ENCODE assay signal across 20 mouse cellular contexts in genomic region chr11:79530774-79531173, GRCm38 (mm10). TPM values are rescaled to one million over a fixed set of nuclear protein-coding genes. Genes with fewer than 3 reads are reported as not detected.
DNase-seq lines count a peak whose midpoint lies in the region; ATAC-seq lines count a peak whose summit lies in the region.
"Had no signal": no experiment of that assay in that cellular context is flagged by ENCODE, and none has a peak within 500 bp of the region (broad histone marks: within the 10 kb centered on the region; RNA-seq: fewer than 3 reads in every experiment).

No protein-coding gene starts in this region.

- peaks cover 14% of the 10 kb centered on the region for H3K36me3 ChIP-seq in megakaryocyte, embryonic 14.5 days (replicated peaks; ENCODE audit: low read length)
- no peaks in the 10 kb centered on the region for H3K36me3 ChIP-seq in liver, embryonic 15.5 days (replicated peaks)

- DNase-seq in gastrocnemius, adult 18-20 months (ENCODE audit: low spot score), result peak; percentile 50
- DNase-seq in gastrocnemius, adult 8-10 months (ENCODE audit: low spot score in 2 of 2), result no peak
- no peak for DNase-seq in urinary bladder, postnatal 10 days (ENCODE audit: low spot score)
- DNase-seq in adrenal gland, postnatal 4 days (ENCODE audit: low spot score in 2 of 2), result no peak
- DNase-seq: forebrain, postnatal 0 days; gastrocnemius, postnatal 36 days; kidney, adult 8-10 months; kidney, postnatal 25 days had no signal

- H3K9me3 ChIP-seq in megakaryocyte, embryonic 14.5 days, result no peaks in the 10 kb centered on the region
- no peaks in the 10 kb centered on the region for H3K9me3 ChIP-seq in liver, embryonic 15.5 days (replicated peaks)
- H3K9me3 ChIP-seq: neural tube, embryonic 12.5 days had no signal

- peak overlapping the region; percentile 34 for H3K4me2 ChIP-seq in liver, embryonic 15.5 days
- H3K4me2 ChIP-seq: neural tube, embryonic 12.5 days had no signal

- peak overlapping the region; percentile 82 for H3K4me3 ChIP-seq in megakaryocyte, embryonic 14.5 days (replicated peaks)
- H3K4me3 ChIP-seq in liver, embryonic 15.5 days (replicated peaks), result 0 out of 2 replicates have a peak overlapping the region, but pooled peaks have one; percentile 24
- H3K4me3 ChIP-seq: neural tube, embryonic 12.5 days had no signal

- no peak for ATAC-seq in megakaryocyte, adult 5-6 weeks (ENCODE audit: poor library complexity, severe bottlenecking)
- no peak for ATAC-seq in liver, embryonic 15.5 days (ENCODE audit: insufficient read depth)
- ATAC-seq: forebrain, postnatal 0 days; lung, postnatal 0 days had no signal

- peaks cover 89% of the 10 kb centered on the region for H3K4me1 ChIP-seq in megakaryocyte, embryonic 14.5 days
- peaks cover 33% of the 10 kb centered on the region for H3K4me1 ChIP-seq in liver, embryonic 15.5 days (replicated peaks)
- H3K4me1 ChIP-seq: neural tube, embryonic 12.5 days had no signal

- H3K27me3 ChIP-seq in megakaryocyte, embryonic 14.5 days (replicated peaks), result no peaks in the 10 kb centered on the region
- no peaks in the 10 kb centered on the region for H3K27me3 ChIP-seq in liver, embryonic 15.5 days
- H3K27me3 ChIP-seq: neural tube, embryonic 12.5 days had no signal

- 26% methylated on average over 11 of the region's 11 CpGs for WGBS in liver, embryonic 15.5 days (ENCODE audit: insufficient replicate concordance)

- no peak overlapping the region for H3K9ac ChIP-seq in liver, embryonic 15.5 days
- H3K9ac ChIP-seq: forebrain, postnatal 0 days; neural tube, embryonic 12.5 days had no signal

- no peak overlapping the region for H3K27ac ChIP-seq in liver, embryonic 15.5 days (replicated peaks)
- H3K27ac ChIP-seq: neural tube, embryonic 12.5 days had no signal

RNA-seq across cellular contexts. Expression of gene Evi2a, which starts 0.4 kb away (rescaled TPM):
- total RNA-seq in gastrocnemius, adult 18-20 months (2021), result 1 to 10 TPM; 3.7 TPM
- total RNA-seq in gastrocnemius, adult 8-10 months (2022), result 1 to 10 TPM; 1.8 to 6.6 (median 5.6) TPM
- polyA plus RNA-seq in megakaryocyte, embryonic 14.5 days (2012; ENCODE audit: insufficient read depth, low replicate concordance), result 2.0 TPM in 1 of 2 replicates, not detected in the other
- total RNA-seq in megakaryocyte, adult 5-6 weeks (2015), result 248 and 296 TPM in 2 replicates
- total RNA-seq in megakaryocyte, adult 5-6 weeks (2017), result 242 and 257 TPM in 2 replicates
- 5.9 and 6.3 TPM in 2 replicates for polyA plus RNA-seq in liver, embryonic 15.5 days (2015; fragmentation: Nextera tagmentation; extraction: Ambion mirVana)
- 1 to 10 TPM; 2.2 to 2.8 TPM for total RNA-seq in adrenal gland, postnatal 4 days (2021)

RNA-seq across cellular contexts. Expression of gene Evi2, which starts 0.4 kb away (rescaled TPM):
- not detected for total RNA-seq in gastrocnemius, adult 18-20 months (2021)
- under 1 TPM in 1 of 4 experiments, not detected in 3; 0.19 TPM for total RNA-seq in gastrocnemius, adult 8-10 months (2022)
- 0.41 TPM in 1 of 2 replicates, not detected in the other for polyA plus RNA-seq in megakaryocyte, embryonic 14.5 days (2012; ENCODE audit: insufficient read depth, low replicate concordance)
- 115 and 116 TPM in 2 replicates for total RNA-seq in megakaryocyte, adult 5-6 weeks (2015)
- total RNA-seq in megakaryocyte, adult 5-6 weeks (2017), result 21.3 and 21.8 TPM in 2 replicates
- polyA plus RNA-seq in liver, embryonic 15.5 days (2015; fragmentation: Nextera tagmentation; extraction: Ambion mirVana), result 0.75 and 0.82 TPM in 2 replicates
- total RNA-seq in adrenal gland, postnatal 4 days (2021), result under 1 TPM; 0.17 TPM
- total RNA-seq: forebrain, postnatal 0 days; left cerebral cortex, postnatal 25 days; midbrain, postnatal 0 days had no signal

RNA-seq across cellular contexts. Expression of gene Evi2b, which starts 7.2 kb away (rescaled TPM):
- total RNA-seq in gastrocnemius, adult 18-20 months (2021), result under 1 TPM; 0.27 to 0.55 TPM
- under 1 TPM in 3 of 4 experiments, not detected in 1; 0.27 to 0.45 (median 0.39) TPM for total RNA-seq in gastrocnemius, adult 8-10 months (2022)
- polyA plus RNA-seq in megakaryocyte, embryonic 14.5 days (2012; ENCODE audit: insufficient read depth, low replicate concordance), result 5.5 and 13.5 TPM in 2 replicates
- total RNA-seq in megakaryocyte, adult 5-6 weeks (2015), result 1,009 and 1,045 TPM in 2 replicates
- total RNA-seq in megakaryocyte, adult 5-6 weeks (2017), result 207 and 252 TPM in 2 replicates
- 4.8 and 5.2 TPM in 2 replicates for polyA plus RNA-seq in liver, embryonic 15.5 days (2015; fragmentation: Nextera tagmentation; extraction: Ambion mirVana)
- 1 to 10 TPM; 1.6 to 2.5 TPM for total RNA-seq in adrenal gland, postnatal 4 days (2021)
- total RNA-seq: ES-E14 had no signal
- polyA plus RNA-seq: embryonic facial prominence, embryonic 11.5 days; neural tube, embryonic 12.5 days had no signal

RNA-seq across cellular contexts. Expression of gene Omg, which starts 26.9 kb away (rescaled TPM):
- not detected for total RNA-seq in gastrocnemius, adult 18-20 months (2021)
- not detected for total RNA-seq in gastrocnemius, adult 8-10 months (2022)
- polyA plus RNA-seq in megakaryocyte, embryonic 14.5 days (2012; ENCODE audit: insufficient read depth, low replicate concordance), result not detected in 2 replicates
- 2.8 and 3.4 TPM in 2 replicates for total RNA-seq in megakaryocyte, adult 5-6 weeks (2015)
- total RNA-seq in megakaryocyte, adult 5-6 weeks (2017), result 0.37 and 1.1 TPM in 2 replicates
- polyA plus RNA-seq in liver, embryonic 15.5 days (2015; fragmentation: Nextera tagmentation; extraction: Ambion mirVana), result not detected in 2 replicates
- 1 to 10 TPM; 8.1 to 9.7 TPM for total RNA-seq in adrenal gland, postnatal 4 days (2021)
- total RNA-seq: gastrocnemius, postnatal 36 days; hematopoietic stem cell, adult 5-6 weeks; liver, adult 2 months; megakaryocyte-erythroid progenitor cell, adult 5-6 weeks had no signal
- polyA plus RNA-seq: liver, adult 2 months; lung, postnatal 0 days had no signal

Comparison
In these comparisons a context has a peak if more than half of its experiments do, and no peak if none do; other contexts are left out.
1. RNA of gene Evi2a, which starts 0.4 kb away (total RNA-seq): 242 to 296 TPM in megakaryocyte, adult 5-6 weeks; 1.8 to 6.6 TPM in gastrocnemius, adult 8-10 months, 3.7 TPM in gastrocnemius, adult 18-20 months and 2.2 to 2.8 TPM in adrenal gland, postnatal 4 days; every median in the first group is over 10 times any median in the second.
2. RNA of gene Evi2, which starts 0.4 kb away (total RNA-seq): 21.3 to 116 TPM in megakaryocyte, adult 5-6 weeks; 0.17 TPM in adrenal gland, postnatal 4 days, 0.19 TPM in gastrocnemius, adult 8-10 months and not detected in gastrocnemius, adult 18-20 months; every median in the first group is over 10 times any median in the second.
3. RNA of gene Evi2b, which starts 7.2 kb away (total RNA-seq): 207 to 1,045 TPM in megakaryocyte, adult 5-6 weeks; 1.6 to 2.5 TPM in adrenal gland, postnatal 4 days, 0.27 to 0.55 TPM in gastrocnemius, adult 18-20 months and 0.27 to 0.45 TPM in gastrocnemius, adult 8-10 months; every median in the first group is over 10 times any median in the second.